Mouse (Mus musculus): ENCODE data around the gene Rbm8a2. TPM values are rescaled to one million over a fixed set of nuclear protein-coding genes. Genes with fewer than 3 reads are reported as not detected.

Rbm8a2 gene
- polyA plus RNA-seq (2012; rRNA removed): not detected in 2 replicates

DNA sequence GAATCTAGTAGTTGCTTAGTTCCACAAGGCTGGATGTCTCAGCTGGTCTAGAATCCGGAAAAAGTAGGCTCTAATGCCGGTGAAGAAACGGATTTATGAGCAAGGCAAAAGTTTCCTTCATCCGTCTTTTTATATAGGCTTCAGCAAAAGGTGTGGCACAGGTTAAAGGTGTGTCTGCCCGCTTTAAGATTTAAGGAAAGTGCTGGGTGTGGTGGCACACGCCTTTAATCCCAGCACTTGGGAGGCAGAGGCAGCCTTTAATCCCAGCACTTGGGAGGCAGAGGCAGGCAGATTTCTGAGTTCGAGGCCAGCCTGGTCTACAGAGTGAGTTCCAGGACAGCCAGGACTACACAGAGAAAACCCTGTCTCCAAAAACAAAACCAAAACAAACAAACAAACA, at the start of gene Rbm8a2:
TSS of gene Rbm8a2 (minus strand) at position 101 of the 400 bp plus-strand sequence.

Other genes with a start within 250 kb of the Rbm8a2 start
- gene Exo1, start 98.5 kb downstream of the Rbm8a2 start, polyA plus RNA-seq (2012; rRNA removed): 0.48 and 0.65 TPM in 2 replicates
- not detected in 2 replicates for gene Gm38100, start 58.8 kb downstream of the Rbm8a2 start, polyA plus RNA-seq (2012; rRNA removed)

All from colon, adult 2 months (tissue).